Mouse (Mus musculus) CD8-positive naive resting alpha-beta T cell, adult 2 months (primary cell): ENCODE results near the gene Tubb5.
"Not testable (repeated sequence)": the region's sequence is repeated elsewhere in the genome, so short reads cannot be mapped to it uniquely, and the experiment has no call there.

ENCODE experiments used
- DNase-seq, 2 experiments: peaks; one replicate each; pipeline ENCODE4 v3.0.0; 2022; ENCODE audit warnings: low read depth in 2 of 2, low spot score in 2 of 2

Gene Tubb5

DNA sequence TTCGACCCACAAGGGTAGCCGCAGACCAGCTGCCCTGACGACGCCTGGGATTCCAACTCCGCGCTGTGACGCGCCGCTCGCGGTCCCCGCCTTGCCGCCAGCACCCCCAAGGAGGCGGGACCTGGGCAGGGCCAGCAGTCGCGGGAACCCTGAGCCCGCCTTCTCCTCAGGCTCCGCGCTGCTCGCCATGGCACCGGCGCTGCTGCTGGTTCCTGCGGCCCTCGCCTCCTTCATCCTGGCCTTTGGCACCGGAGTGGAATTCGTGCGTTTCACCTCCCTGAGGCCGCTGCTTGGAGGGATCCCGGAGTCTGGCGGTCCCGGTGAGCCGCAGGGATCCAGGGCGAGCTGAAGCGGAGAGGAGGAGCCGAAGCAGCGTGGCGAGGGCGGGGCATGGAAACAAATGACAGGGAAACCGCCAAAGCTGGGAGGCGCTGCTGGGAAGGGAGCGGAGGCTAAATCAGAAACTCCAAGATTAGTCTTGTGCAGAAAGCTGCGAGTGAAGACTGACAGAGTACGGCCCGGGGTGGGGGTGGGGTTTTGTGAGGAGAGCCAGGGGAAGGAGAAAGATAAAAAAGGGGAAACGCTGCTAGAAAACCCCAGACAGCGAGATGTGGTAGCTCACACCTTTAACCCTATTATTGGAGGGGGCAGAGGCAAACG lies 23.2 kb upstream of the Tubb5 start, which contains the start of gene Nrm:
Gene Nrm (plus strand): TSS at position 121 of the 660 bp plus-strand sequence.
- peak; percentile 79 to 85 for DNase-seq

- no peak for DNase-seq
These were observed 22.7 kb upstream of the Tubb5 start for GRCm38 (mm10) chr17:35860831-35861197.

DNA sequence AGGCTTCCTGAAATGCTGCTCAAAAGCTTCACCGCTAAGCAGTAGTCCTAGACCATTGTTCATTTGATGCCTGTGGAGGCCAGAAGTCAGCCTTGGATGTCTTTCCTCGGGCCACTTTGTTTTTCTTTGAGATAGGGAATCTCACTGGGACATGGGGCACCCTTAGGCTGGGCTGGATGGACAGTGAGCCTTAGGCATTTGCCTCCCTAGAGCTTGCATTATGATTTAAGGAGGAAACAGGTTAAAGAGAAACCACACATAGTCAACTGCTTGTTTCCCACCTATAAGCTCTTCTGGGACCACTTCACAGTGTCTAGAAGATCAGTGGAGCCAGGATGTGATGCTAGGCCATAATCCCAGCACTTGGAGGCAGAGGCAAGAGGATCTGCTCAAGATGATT lies 21.7 kb upstream of the Tubb5 start:
- DNase-seq = no peak

DNA sequence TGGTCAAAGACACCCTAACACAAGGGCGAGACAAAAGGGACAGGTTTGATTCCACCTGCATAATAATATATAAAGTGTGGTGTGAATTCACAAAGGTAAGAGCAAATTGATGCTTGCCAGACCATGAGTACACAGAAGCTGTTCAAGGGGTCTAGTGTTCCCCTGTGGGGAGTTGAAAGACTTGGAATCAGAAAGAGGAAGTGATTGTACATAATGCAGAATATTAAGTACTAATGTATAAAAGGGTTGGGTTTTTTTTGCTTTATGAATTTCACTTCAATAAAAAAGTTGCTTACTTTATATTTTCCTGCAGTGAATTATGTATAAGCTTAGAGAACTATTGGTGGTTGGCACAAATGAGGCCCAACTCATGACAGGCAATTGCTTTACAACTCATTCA lies 21.3 kb upstream of the Tubb5 start:
- DNase-seq = no peak

GRCm38 (mm10) chr17:35850974-35851373 lies 12.9 kb upstream of the Tubb5 start:
- no peak for DNase-seq

GRCm38 (mm10) chr17:35848112-35848511 lies 10.0 kb upstream of the Tubb5 start:
- DNase-seq = no peak

- DNase-seq = no peak
These were observed 5.4 kb upstream of the Tubb5 start for GRCm38 (mm10) chr17:35843514-35843913.

GRCm38 (mm10) chr17:35842006-35842405 lies 3.9 kb upstream of the Tubb5 start:
- no peak for DNase-seq

DNA sequence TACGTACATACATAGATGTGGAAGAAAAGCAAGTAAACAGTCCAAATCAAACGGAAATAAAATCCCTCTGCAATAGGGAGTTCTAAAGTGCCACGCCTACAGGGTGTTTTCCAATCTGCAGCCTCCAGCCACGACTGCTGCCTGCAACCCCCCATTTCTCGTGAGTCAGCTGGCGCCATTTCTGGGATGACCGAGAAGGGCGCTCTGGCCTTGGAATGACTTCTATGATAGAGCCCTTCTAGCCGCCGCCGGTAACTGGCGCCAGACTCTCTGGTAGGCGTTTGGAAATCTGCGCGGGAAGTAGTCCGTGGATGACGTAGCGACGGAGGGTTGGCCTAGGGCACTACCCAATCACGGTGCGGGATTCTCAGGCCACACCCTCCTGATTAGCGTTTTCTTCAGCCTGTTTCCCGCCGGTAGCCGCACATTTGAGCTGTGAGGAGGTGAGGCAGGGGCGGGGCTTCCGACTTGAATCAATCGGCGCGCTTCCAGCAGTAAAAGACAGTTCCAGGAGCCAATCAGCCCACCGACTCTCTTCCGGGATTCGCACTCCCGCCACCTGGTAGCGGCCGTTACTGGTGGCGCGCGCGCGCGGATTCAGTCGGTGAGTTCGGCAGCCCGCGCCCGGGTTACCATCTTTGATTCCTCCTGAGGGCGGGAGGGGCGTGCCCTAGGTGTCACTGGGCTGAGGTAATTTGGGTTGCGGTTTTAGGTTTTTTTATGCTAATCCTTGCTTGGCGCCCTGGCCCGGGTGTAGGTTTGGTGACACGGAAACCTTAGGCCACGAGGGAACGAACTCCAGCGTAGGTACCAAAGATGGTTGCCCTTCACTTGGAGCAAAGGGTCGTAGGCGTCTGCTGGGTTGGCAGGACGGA lies 3.2 kb upstream of the Tubb5 start, which contains the start of gene Mdc1:
Gene Mdc1 (plus strand): TSS at position 440 of the 875 bp plus-strand sequence.
- peak; percentile 98 for DNase-seq

DNA sequence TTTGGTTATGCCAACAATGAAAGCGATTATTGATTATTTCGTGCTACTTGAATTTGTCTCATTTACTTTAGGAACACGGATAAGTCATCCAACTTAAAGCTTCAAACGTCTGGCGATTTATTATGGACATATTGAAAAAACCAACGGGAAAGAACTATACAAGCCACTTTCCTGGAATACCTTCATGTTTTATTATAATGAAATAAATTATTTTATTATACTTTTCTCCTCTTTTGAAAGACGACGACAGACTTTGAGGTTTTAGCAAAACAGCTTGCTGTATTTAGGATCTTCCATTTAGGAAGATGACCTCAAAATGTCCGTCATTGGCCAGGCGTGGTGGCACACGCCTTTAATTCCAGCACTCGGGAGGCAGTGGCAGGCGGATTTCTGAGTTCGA lies 2.5 kb upstream of the Tubb5 start:
- no peak for DNase-seq

DNA sequence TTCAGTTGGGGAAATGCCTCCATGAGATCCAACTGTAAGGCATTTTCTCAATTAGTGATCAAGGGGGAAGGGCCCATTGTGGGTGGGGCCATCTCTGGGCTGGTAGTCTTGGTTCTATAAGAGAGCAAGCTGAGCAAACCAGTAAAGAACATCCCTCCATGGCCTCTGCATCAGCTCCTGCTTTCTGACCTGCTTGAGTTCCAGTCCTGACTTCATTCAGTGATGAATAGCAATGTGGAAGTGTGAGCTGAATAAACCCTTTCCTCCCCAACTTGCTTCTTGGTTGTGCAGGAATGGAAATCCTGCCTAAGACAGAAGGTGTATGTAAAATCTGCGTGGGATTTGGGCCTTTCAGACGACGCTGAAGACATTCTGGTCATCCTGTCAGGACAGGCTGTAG lies 896 bp upstream of the Tubb5 start:
- DNase-seq = not testable (repeated sequence)

DNA sequence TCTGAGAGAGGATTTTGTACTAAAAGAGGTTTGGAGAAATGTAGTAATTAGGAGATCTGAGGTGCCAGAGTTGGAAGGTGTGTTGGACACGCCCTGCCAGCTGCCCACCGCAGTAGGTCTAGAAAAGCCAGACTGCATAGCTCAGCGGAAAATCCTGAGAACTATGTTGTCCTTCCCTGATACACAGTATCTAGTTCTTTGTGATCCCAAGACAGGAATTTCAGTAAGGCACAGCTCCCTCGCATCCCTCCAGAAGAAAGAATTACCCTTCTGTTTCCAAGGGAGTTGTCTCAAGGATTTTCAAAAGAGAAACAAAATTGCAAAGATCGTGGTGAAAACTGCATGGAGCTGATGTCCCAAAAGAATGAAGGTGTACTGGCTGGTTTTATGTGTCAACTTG lies 464 bp upstream of the Tubb5 start:
- DNase-seq = no peak

GRCm38 (mm10) chr17:35837487-35837886 lies 619 bp downstream of the Tubb5 start:
- no peak for DNase-seq

- peak; percentile 47 to 63 for DNase-seq
These were observed 1.1 kb downstream of the Tubb5 start for GRCm38 (mm10) chr17:35836991-35837422.

- peak; percentile 75 to 85 for DNase-seq
These were observed 1.7 kb downstream of the Tubb5 start for GRCm38 (mm10) chr17:35836178-35836965.

DNA sequence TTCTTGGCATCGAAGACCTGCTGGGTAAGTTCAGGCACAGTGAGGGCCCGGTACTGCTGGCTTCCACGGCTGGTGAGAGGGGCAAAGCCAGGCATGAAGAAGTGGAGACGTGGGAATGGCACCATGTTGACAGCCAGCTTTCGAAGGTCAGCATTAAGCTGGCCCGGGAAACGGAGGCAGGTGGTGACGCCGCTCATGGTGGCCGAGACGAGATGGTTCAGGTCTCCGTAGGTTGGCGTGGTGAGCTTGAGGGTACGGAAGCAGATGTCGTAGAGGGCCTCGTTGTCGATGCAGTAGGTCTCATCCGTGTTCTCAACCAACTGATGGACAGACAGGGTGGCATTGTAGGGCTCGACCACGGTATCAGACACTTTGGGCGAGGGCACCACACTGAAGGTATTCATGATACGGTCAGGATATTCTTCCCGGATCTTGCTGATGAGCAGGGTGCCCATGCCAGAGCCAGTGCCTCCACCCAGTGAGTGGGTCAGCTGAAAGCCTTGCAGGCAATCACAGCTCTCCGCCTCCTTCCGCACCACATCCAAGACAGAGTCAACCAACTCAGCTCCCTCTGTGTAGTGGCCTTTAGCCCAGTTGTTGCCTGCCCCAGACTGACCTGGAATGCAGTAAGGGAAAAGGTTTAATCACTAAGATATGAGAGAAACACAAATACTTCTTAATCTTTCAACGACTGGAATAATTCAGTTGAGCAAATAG lies 2.5 kb downstream of the Tubb5 start:
- no peak for DNase-seq

- DNase-seq = no peak
These were observed 3.2 kb downstream of the Tubb5 start for GRCm38 (mm10) chr17:35834696-35835422.

DNA sequence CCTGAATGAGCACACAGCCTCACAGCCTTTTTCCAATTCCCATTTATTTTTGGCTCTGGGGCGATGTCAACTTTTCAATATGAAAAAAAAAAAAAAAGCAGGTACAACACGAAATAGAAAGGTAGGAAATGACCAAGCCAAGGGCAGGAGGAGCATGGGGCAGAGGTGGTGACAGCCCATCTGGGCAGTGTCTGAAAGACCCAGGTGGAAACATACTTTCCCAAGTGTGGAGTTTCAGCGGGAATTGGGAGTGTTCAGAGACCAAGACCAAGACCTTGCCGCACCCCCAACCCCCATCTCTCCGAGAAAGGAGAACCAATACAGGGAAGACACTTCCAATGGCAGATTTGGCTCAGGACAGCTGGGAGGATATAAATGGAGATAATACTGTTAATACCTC lies 4.2 kb downstream of the Tubb5 start:
- DNase-seq = no peak

GRCm38 (mm10) chr17:35833239-35833751 lies 4.8 kb downstream of the Tubb5 start:
- no peak for DNase-seq
